Mouse (Mus musculus): Measurements from ENCODE around the gene Stpg2.

DNA sequence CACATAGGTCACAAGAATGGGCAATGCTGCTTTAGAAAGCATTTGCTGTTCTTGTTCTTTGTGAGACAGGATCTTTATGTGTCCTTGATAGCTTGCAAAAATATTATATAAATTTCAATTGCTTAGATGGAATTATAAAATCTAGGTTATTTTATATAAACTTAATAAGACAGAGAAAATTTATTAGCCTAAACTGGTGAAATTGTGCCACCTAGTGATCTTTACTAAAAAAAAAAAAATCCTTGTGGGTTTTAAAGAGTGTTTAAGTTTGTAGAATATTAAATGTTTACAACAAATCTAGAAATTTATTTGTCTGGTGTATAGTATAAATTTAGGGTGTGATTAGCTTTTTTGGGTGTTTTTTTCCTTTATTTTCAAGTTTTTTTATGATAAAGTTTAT is 11.6 kb upstream of the Stpg2 start:
- TF ChIP-seq CTCF (IDR thresholded peaks at IDR 0.05; ENCODE audit: insufficient read depth, low read depth, low read length) (no peak), POLR2A (IDR thresholded peaks at IDR 0.05; ENCODE audit: insufficient read depth, low read depth, low read length) (no peak)

Data from olfactory bulb, adult 2 months (tissue).